Mouse (Mus musculus) NIH3T3 (cell line): ENCODE data around the gene Gm47969.

ENCODE experiments used
- DNase-seq: peaks from one replicate; pipeline ENCODE4 v3.0.0-alpha.2; 2012; ENCODE audit warnings: low read depth

Gm47969 gene

GRCm38 (mm10) chr1:83076190-83076917 lies 31.6 kb downstream of the Gm47969 start:
- peak; percentile 78 for DNase-seq

DNA sequence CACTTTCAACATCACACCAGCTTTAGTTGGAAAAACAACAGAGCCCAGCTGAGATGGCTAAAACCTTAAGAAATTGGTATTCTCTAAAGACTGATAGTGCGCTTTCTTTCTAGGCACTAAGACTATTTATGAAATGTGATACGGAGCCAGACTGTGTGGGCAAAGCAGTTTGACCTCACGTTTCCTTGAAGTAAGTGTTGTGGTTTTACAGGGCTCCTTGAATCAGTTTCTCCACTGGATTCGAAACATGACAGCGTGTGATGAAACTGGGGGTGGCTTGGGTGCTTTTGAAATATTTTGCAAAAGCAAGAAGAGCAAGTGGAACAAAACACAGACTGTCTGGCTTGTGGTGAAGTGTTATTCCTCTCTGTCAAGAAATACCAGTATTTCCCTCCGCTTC lies 32.3 kb downstream of the Gm47969 start:
- DNase-seq = no peak

DNA sequence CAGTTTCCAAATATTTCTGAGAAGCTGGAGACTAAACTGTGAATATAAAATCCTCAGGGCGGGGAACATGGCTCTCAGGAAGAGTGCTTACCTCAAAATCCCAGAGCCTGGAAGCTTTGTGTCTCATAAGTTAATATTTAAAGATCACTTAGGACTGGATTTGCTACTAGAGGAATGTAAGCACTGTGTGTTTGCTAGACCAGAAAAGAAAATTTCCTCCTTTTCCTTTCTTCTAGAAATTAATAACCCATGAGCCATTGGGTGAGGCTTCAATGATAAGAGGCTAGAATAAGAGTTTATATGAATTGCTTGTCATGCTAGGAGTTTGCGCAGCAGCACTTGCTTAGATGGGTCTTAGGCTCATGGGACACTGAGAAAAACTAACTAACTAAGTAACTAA lies 40.1 kb downstream of the Gm47969 start:
- DNase-seq = no peak

DNA sequence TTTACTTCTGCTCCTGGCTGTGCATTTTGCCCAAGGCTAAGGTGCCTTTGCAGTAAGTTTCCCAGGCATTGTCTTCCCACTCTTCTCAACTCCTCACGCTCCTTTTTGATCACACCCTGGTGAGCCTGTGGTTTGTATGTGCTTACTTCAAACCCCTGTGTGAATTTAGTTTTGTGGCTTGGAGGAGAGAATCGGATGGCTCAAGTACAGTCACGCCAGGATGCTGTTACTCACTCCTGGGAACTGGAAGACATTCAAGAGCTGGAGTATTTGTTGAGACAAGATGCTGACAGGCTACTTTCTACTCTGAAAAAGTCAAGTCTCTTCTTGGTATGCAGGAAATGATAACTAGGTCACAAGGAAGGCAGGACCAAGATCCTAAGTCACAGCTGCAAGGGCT lies 46.5 kb downstream of the Gm47969 start:
- DNase-seq = peak; percentile 9
